Mouse (Mus musculus): ENCODE measurements at regions not wholly inside any gene's neighbourhood (a gene's known extent, or its start where the extent isn't known, plus 50 kb on each side); places are given as distances from the start of the nearest gene placed in this dataset.

- Histone ChIP-seq H3K4me1 (peaks cover 23% of the 10 kb centered on the region), H3K27me3 (replicated peaks; ENCODE audit: low read depth, poor library complexity, severe bottlenecking) (no peaks in the 10 kb centered on the region), H3K4me3 (no peak overlapping the region), H3K36me3 (replicated peaks) (no peaks in the 10 kb centered on the region), H3K9me3 (no peaks in the 10 kb centered on the region), H3K27ac (replicated peaks) (0 out of 2 replicates have a peak overlapping the region, but pooled peaks have one; percentile 14)
- peak; percentile 50 for DNase-seq (ENCODE audit: low spot score)
- 56% methylated on average over 3 of the region's 3 CpGs for WGBS
These were observed 91.3 kb downstream of the Cdc7 start for GRCm38 (mm10) chr5:107055455-107055854.

All from embryonic facial prominence, embryonic 10.5 days (tissue).